Mouse (Mus musculus): ENCODE data around the gene Tuba1a. TPM values are rescaled to one million over a fixed set of nuclear protein-coding genes. Genes with fewer than 3 reads are reported as not detected.

Tuba1a gene
- polyA plus RNA-seq (2017; shearing (Covaris generic)): 100 to 1,000 TPM; 132 to 197 TPM

DNA sequence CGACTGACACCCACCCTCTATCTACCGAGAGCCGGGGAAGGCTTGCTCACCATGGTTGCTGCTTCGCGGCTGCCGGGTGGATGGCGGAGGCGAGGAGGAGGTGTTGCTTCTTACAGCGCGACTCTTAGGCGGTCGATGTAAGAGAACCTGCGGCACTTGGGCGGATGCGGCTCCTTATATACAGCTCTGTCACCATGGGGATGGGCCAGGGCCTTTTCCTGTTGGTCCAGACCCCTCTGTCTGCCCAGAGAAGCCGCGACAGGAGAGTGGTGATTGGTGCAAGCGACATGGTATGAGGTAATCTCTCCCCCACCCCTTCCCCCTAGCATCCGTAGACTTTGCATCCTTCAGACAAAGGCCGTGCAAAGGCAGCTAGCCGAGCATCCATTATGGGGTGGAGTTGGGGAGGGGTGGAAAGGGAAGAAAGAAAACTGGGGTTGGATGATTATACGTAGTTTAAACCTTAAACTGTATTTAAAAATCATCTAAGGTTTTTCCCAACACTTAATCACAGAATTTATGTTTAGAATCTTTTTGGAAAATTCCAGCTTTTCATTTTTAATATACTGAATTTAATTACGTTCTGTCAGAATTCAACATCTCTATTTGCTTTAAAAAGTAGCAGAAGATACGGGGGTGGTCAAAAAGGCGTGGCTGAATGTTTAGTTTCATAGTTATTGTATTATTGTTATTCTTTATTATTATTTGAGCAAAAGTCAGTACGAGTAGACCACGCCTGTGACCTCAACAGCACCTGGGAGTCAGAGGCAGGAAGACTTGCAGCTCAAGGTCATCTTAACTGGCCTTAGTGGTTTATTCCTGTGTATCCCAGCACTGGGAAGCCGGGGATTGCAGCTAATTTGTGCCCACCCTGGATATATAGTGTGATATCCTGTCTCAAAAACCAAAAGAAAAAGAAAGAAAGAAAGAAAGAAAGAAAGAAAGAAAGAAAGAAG is at the start of gene Tuba1a, which contains the start of gene Gm49450:
TSS of gene Tuba1a (minus strand) at position 303 of the 956 bp plus-strand sequence.
TSS of gene Gm49450 (minus strand) at position 151 of the 956 bp plus-strand sequence.

GRCm38 (mm10) chr15:98934217-98934839 is 19.2 kb downstream of the Tuba1a start, which contains the start of gene Tuba1b:
Gene Tuba1b (minus strand): TSS chr15:98934565.

DNA sequence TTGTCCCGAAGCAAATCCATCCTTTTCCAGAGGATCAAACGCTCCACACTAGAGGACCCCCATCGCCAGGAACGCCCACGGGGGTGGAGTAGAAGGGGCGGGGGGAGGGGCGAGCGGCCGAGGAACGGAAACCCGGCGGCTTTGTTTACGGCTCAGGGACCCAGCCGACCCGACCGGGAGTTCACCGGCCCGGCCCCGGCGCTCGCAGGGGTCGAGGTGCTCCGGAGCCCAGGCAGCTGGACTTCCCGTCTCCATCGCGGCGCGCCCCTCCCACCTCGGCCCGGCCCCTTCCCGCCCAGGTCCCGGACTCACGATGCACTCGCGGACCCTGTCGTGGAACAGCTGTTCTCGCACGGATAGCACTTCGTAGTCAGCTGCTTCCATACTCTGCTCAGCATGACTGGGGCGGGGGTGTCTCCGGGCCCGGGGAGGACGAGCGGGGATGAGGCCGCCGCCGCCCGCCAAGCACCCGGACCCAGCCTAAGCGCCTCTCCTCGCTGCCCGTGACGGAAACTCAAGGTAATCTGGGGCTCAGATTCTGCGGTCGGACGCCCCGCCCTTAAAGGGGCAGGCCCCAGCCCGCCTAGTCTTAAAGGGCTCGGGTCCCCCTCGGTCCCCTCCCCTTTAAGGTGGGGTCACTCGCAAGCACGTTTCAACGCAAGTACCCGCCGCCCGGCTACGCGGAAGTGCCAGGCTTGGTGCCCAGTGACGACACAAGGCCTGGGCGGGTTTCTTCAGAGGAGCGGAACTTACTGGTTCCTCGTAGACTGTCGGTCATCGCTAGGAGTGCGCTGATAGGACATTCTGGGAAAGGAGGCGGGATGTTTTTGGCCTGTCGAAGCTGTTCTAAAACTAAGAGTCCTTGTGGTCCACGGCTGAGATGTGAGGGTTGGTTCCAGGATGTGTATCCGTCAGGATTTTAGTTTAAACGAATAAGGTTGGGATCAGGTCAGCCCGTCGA is 35.7 kb downstream of the Tuba1a start, which contains the start of gene Lmbr1l:
TSS of gene Lmbr1l (minus strand) at position 694 of the 961 bp plus-strand sequence.

Other genes starting within 250 kb of the Tuba1a start
- gene Ccdc65, start 245.5 kb downstream of the Tuba1a start, polyA plus RNA-seq (2017; shearing (Covaris generic)): under 1 TPM in 1 of 2 experiments, not detected in 1; 0.09 TPM
- 1 to 10 TPM in 1 of 2 experiments, under 1 TPM in 1; 0.86 to 2.3 TPM for gene Fkbp11, start 225.5 kb downstream of the Tuba1a start, polyA plus RNA-seq (2017; shearing (Covaris generic))
- gene Arf3, start 190.5 kb downstream of the Tuba1a start, polyA plus RNA-seq (2017; shearing (Covaris generic)): 100 to 1,000 TPM; 104 to 127 TPM
- under 1 TPM; 0.26 to 0.27 TPM for gene Wnt10b, start 175.6 kb downstream of the Tuba1a start, polyA plus RNA-seq (2017; shearing (Covaris generic))
- gene Wnt1, start 163.8 kb downstream of the Tuba1a start, polyA plus RNA-seq (2017; shearing (Covaris generic)): under 1 TPM in 1 of 2 experiments, not detected in 1; 0.10 TPM
- not detected for gene Ddn, start 144.2 kb downstream of the Tuba1a start, polyA plus RNA-seq (2017; shearing (Covaris generic))
- 100 to 1,000 TPM; 113 to 114 TPM for gene Prkag1, start 122.2 kb downstream of the Tuba1a start, polyA plus RNA-seq (2017; shearing (Covaris generic))
- gene Kmt2d, start 82.5 kb downstream of the Tuba1a start, polyA plus RNA-seq (2017; shearing (Covaris generic)): 10 to 100 TPM; 22.6 to 25.2 TPM
- 10 to 100 TPM; 10.6 to 13.1 TPM for gene Rhebl1, start 59.2 kb downstream of the Tuba1a start, polyA plus RNA-seq (2017; shearing (Covaris generic))
- gene Dhh, start 55.2 kb downstream of the Tuba1a start, polyA plus RNA-seq (2017; shearing (Covaris generic)): under 1 TPM; 0.05 to 0.32 TPM
- 10 to 100 TPM; 60.9 to 68.1 TPM for gene Lmbr1l, start 35.5 kb downstream of the Tuba1a start, polyA plus RNA-seq (2017; shearing (Covaris generic))
- 100 to 1,000 TPM; 391 to 489 TPM for gene Tuba1b, start 19.1 kb downstream of the Tuba1a start, polyA plus RNA-seq (2017; shearing (Covaris generic))
- not detected for gene Gm49450, start 152 bp downstream of the Tuba1a start, polyA plus RNA-seq (2017; shearing (Covaris generic))
- gene Tuba1c, start 76.2 kb upstream of the Tuba1a start, polyA plus RNA-seq (2017; shearing (Covaris generic)): 10 to 100 TPM; 53.1 to 68.1 TPM
- under 1 TPM in 1 of 2 experiments, not detected in 1; 0.36 TPM for gene Prph, start 101.5 kb upstream of the Tuba1a start, polyA plus RNA-seq (2017; shearing (Covaris generic))
- 1 to 10 TPM; 3.2 to 3.3 TPM for gene Troap, start 120.9 kb upstream of the Tuba1a start, polyA plus RNA-seq (2017; shearing (Covaris generic))
- under 1 TPM in 1 of 2 experiments, not detected in 1; 0.20 TPM for gene C1ql4, start 134.1 kb upstream of the Tuba1a start, polyA plus RNA-seq (2017; shearing (Covaris generic))
- gene Dnajc22, start 139.5 kb upstream of the Tuba1a start, polyA plus RNA-seq (2017; shearing (Covaris generic)): under 1 TPM in 1 of 2 experiments, not detected in 1; 0.17 TPM
- gene Spats2, start 172.2 kb upstream of the Tuba1a start, polyA plus RNA-seq (2017; shearing (Covaris generic)): under 1 TPM in 1 of 2 experiments, not detected in 1; 0.33 TPM